Mouse (Mus musculus): Measurements from ENCODE around the gene Vps26a.

GRCm38 (mm10) chr10:62500916-62501615 lies 14.5 kb upstream of the Vps26a start:
- TF ChIP-seq EP300 (optimal IDR thresholded peaks at IDR 0.05) (no peak), CTCF (IDR thresholded peaks at IDR 0.05; ENCODE audit: low read depth) (no peak)
